Mouse (Mus musculus) forebrain, embryonic 10.5 days (tissue): ENCODE data around the gene Gpat2. TPM values are rescaled to one million over a fixed set of nuclear protein-coding genes. Genes with fewer than 3 reads are reported as not detected.
A peak's percentile ranks its signal among the peaks of the same experiment; 100 is the strongest.

Experiments used
- DNase-seq: peaks from one replicate; pipeline ENCODE4 v3.0.0-alpha.2; 2017; ENCODE audit warnings: low spot score; ENCODE audit errors: extremely low spot score
- H3K27ac ChIP-seq: fragments of 300-500 bp; sonication (generic); 2 replicates; pipeline ENCODE4 v1.5.1; 2016; ENCODE audit warnings: mild to moderate bottlenecking
- H3K27me3 ChIP-seq: fragments of 300-500 bp; sonication (generic); 2 replicates; pipeline ENCODE4 v1.6.1; 2016; ENCODE audit warnings: mild to moderate bottlenecking; ENCODE audit not compliant: poor library complexity, severe bottlenecking
- H3K36me3 ChIP-seq: fragments of 300-500 bp; sonication (generic); replicated peaks from 2 replicates; pipeline ENCODE4 v1.6.1; 2016; ENCODE audit warnings: mild to moderate bottlenecking, moderate library complexity
- H3K4me1 ChIP-seq: fragments of 300-500 bp; sonication (generic); 2 replicates; pipeline ENCODE4 v1.6.1; 2016
- H3K4me3 ChIP-seq: fragments of 300-500 bp; sonication (generic); 2 replicates; pipeline ENCODE4 v1.5.1; 2016; ENCODE audit warnings: mild to moderate bottlenecking, moderate library complexity
- H3K9me3 ChIP-seq: fragments of 300-500 bp; sonication (generic); 2 replicates; pipeline ENCODE4 v1.6.1; 2016; ENCODE audit warnings: mild to moderate bottlenecking, moderate library complexity
- WGBS: fragments of 180-500 bp; shearing (Covaris S2); methylation state at CpG from one replicate; pipeline ENCODE4 v1.1.7; 2016; 5-methylcytosine and 5-hydroxymethylcytosine counted together
- polyA plus RNA-seq: library from polyadenylated mRNA; unstranded; fragments of >200 nt; fragmentation: Nextera tagmentation; extraction: Ambion mirVana; gene quantifications from 2 replicates; pipeline ENCODE4 v1.2.1, GENCODE M21; 2016

Gene Gpat2
- polyA plus RNA-seq, 1 experiment from 2014 or later = 0.14 TPM

GRCm38 (mm10) chr2:127482533-127482911, 57.5 kb downstream of the Gpat2 start:
- H3K4me3 ChIP-seq = peak overlapping the region; percentile 58
- peak; percentile 49 for DNase-seq
- peaks cover 91% of the 10 kb centered on the region for H3K27me3 ChIP-seq
- H3K9me3 ChIP-seq = no peaks in the 10 kb centered on the region
- H3K4me1 ChIP-seq = peaks cover 36% of the 10 kb centered on the region
- H3K27ac ChIP-seq = peak overlapping the region; percentile 52; the same call in 1 of the 2 replicates
- WGBS = 0% methylated on average over 21 of the region's 21 CpGs
- H3K36me3 ChIP-seq = no peaks in the 10 kb centered on the region

GRCm38 (mm10) chr2:127483001-127483400, 58.0 kb downstream of the Gpat2 start:
- Histone ChIP-seq H3K9me3 (no peaks in the 10 kb centered on the region), H3K4me3 (peak overlapping the region; percentile 58), H3K36me3 (no peaks in the 10 kb centered on the region), H3K27ac (no peak overlapping the region), H3K4me1 (peaks cover 36% of the 10 kb centered on the region), H3K27me3 (peaks cover 91% of the 10 kb centered on the region)
- 2% methylated on average over 21 of the region's 21 CpGs for WGBS
- DNase-seq = peak; percentile 24

- H3K27ac ChIP-seq = no peak overlapping the region
- DNase-seq = peak; percentile 54
- WGBS = 7% methylated on average over 19 of the region's 19 CpGs
- no peaks in the 10 kb centered on the region for H3K9me3 ChIP-seq
- no peaks in the 10 kb centered on the region for H3K36me3 ChIP-seq
- peaks cover 36% of the 10 kb centered on the region for H3K4me1 ChIP-seq
- peak overlapping the region; percentile 37 for H3K4me3 ChIP-seq
- peaks cover 78% of the 10 kb centered on the region for H3K27me3 ChIP-seq
These were observed 59.6 kb downstream of the Gpat2 start for GRCm38 (mm10) chr2:127484476-127485170.

Other genes with a start within 250 kb of the Gpat2 start
- 2.5 and 3.2 TPM in 2 replicates for gene 1810024B03Rik, start 216.9 kb upstream of the Gpat2 start, polyA plus RNA-seq
- 112 and 115 TPM in 2 replicates for gene Snrnp200, start 216.8 kb upstream of the Gpat2 start, polyA plus RNA-seq
- gene Ciao1, start 177.4 kb upstream of the Gpat2 start, polyA plus RNA-seq = 44.3 and 50.5 TPM in 2 replicates
- gene Tmem127, start 177.3 kb upstream of the Gpat2 start, polyA plus RNA-seq = 22.5 and 24.4 TPM in 2 replicates
- 85.6 and 88.1 TPM in 2 replicates for gene Stard7, start 155.0 kb upstream of the Gpat2 start, polyA plus RNA-seq
- 3.6 and 4.1 TPM in 2 replicates for gene Dusp2, start 89.0 kb upstream of the Gpat2 start, polyA plus RNA-seq
- not detected in 2 replicates for gene Astl, start 86.6 kb upstream of the Gpat2 start, polyA plus RNA-seq
- 2.3 and 3.2 TPM in 2 replicates for gene Adra2b, start 62.0 kb upstream of the Gpat2 start, polyA plus RNA-seq
- 20.5 and 23.8 TPM in 2 replicates for gene Fahd2a, start 19.4 kb downstream of the Gpat2 start, polyA plus RNA-seq
- gene Kcnip3, start 96.9 kb downstream of the Gpat2 start, polyA plus RNA-seq = 2.1 TPM in 2 replicates
- gene Prom2, start 116.3 kb downstream of the Gpat2 start, polyA plus RNA-seq = 1.0 and 1.4 TPM in 2 replicates
- 7.4 and 9.8 TPM in 2 replicates for gene Zfp661, start 161.9 kb downstream of the Gpat2 start, polyA plus RNA-seq
- 180 and 188 TPM in 2 replicates for gene Mrps5, start 162.0 kb downstream of the Gpat2 start, polyA plus RNA-seq
- gene Mal, start 231.5 kb downstream of the Gpat2 start, polyA plus RNA-seq = 0.21 and 0.29 TPM in 2 replicates